Mouse (Mus musculus) adipose tissue, adult 10 weeks (tissue): ENCODE measurements around the gene Mcur1. TPM values are rescaled to one million over a fixed set of nuclear protein-coding genes. Genes with fewer than 3 reads are reported as not detected.

ENCODE experiments used
- polyA plus RNA-seq: library from polyadenylated mRNA; stranded (reverse); fragments of 350-450 nt; fragmentation: Illumina TruSeq; extraction: RNeasy Lipid Tissue Mini Kit (QIAGEN cat#74804); gene quantifications from one replicate; pipeline ENCODE4 v1.2.3, GENCODE M21; 2014; ENCODE audit warnings: low read depth, low replicate concordance

Mcur1 gene
- polyA plus RNA-seq: 26.9 TPM

GRCm38 (mm10) chr13:43559711-43560457 is at the start of gene Mcur1:
Gene Mcur1, minus strand, starts transcription at chr13:43560191.

Other genes with a start within 250 kb of the Mcur1 start
- 9.5 TPM for gene Sirt5, start 194.7 kb downstream of the Mcur1 start, polyA plus RNA-seq
- gene Nol7, start 161.8 kb downstream of the Mcur1 start, polyA plus RNA-seq: 91.9 TPM
- 44.7 TPM for gene Ranbp9, start 78.9 kb downstream of the Mcur1 start, polyA plus RNA-seq
- gene Rnf182, start 55.5 kb upstream of the Mcur1 start, polyA plus RNA-seq: 0.62 TPM
- gene Cd83, start 224.6 kb upstream of the Mcur1 start, polyA plus RNA-seq: 6.0 TPM